Mouse (Mus musculus) embryo, embryonic 9.5 days (tissue): Measurements from ENCODE around the gene Eci1.

Experiments
- DNase-seq: peaks from one replicate; pipeline ENCODE4 v3.0.0-alpha.2; 2017; ENCODE audit errors: extremely low spot score

The Eci1 gene

GRCm38 (mm10) chr17:24473612-24474275 is 47.3 kb downstream of the Eci1 start, which contains the start of gene Bricd5:
TSS of gene Bricd5 (plus strand) at chr17:24473884.
- no peak for DNase-seq

DNA sequence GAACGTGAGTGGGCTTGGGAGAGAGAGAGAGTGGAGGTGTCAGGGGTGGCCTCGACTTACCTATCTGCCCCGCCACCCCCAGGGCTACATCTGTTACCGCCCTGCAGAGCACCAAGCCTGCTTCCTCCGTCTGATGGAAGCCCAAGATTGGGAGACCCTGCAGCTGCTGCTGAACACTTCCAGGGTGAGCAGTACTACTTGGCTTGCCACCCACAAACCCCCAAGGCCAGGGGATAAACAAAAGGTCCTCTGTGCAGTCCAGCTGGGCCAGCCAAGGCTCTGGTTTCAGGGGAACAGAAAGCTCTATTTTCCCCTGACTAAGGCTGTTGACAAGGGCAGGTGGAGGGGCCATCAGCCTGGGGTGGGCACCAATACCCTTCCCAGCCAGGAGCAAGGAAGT is 48.1 kb downstream of the Eci1 start:
- DNase-seq = no peak

DNA sequence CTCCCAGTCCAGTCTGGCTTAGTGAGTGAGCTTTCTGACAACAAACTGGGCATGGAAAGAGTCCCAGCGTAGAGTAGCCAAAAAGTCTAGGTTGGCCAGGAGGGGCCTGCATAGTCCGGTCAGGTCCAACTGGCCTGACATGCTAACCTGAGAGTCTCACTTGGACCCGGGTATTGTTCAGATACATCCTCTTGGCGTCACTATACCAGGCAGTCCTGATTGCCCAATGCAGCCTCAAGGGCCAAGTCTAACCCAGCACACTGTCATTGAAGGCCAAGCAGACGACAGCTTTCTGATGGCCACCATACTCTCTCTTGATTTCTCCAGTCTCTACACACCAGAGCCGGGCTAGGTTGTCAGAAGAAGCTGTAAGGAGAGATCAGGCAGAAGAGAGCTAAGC is 49.1 kb downstream of the Eci1 start:
- no peak for DNase-seq

GRCm38 (mm10) chr17:24476022-24476776 is 49.8 kb downstream of the Eci1 start:
- no peak for DNase-seq

DNA sequence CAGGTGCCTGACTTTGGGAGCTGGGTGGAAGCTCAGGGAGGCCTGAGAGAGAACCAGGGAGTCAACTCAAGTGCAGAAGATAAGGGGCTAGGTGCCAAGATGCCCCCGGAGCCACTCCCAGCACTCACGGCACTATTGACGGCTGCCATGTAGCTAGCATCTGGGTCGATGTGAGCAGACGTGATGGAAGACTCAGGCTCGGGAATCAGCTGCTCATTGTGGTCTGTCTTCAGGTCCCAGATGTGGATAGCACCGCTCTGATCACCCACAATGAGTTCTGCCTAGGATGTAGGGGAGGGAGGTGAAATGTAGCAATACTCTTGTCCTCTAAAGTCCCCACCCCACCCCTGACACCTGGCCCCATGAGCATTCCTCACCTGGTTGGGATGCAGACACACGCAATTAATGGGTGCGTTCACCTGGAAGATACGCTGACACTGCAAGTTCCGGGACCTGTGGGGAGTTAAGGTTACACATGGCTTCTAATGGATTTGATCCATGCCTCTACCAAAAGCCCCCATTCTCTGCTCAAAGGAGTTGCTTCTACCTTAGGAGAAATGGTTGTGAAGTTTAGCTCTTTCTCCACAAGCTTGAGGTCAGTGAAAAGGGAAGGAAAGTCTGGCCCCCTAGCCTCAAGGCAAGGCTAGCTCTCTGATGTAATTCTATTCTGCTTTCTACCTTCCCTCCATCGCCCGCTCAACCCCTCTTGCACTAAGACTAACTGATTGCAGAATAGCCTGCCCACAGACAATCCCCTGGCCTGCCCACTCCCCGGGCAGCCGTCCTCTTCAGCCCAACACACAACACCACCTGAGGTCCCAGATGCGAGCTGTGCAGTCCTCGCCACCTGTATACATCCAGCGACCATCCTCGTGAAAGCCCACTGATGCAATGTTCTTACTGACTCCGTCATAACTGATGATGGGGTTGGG is 50.9 kb downstream of the Eci1 start:
- DNase-seq = no peak

DNA sequence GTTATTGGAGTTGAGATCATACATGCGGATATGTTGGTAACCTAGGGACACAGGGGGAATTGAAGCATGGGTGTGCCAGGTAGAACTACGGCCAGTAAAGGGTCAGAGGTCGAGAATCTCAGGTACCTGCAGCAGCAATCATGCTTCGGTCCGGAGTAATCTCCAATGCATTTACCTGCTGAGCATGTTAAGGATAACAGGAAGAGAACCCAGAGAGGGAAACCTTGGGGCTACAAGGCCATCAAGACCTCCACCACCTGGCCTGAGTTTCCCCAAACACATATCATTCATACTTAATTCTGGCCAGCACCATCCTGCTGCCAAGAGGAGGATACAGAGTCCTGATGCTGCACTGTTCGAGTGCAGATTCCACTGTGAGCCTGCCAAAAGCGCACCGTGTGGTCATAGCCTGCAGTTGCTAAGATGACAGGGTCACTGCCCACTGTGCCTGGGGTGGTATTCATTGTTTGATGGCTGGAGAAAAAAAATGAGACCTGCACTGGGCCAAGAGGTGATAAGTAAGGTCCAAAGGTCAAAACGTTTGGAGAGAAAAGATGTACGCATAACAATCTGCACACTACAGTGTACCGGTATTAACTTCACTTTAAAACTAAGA is 51.7 kb downstream of the Eci1 start:
- no peak for DNase-seq

DNA sequence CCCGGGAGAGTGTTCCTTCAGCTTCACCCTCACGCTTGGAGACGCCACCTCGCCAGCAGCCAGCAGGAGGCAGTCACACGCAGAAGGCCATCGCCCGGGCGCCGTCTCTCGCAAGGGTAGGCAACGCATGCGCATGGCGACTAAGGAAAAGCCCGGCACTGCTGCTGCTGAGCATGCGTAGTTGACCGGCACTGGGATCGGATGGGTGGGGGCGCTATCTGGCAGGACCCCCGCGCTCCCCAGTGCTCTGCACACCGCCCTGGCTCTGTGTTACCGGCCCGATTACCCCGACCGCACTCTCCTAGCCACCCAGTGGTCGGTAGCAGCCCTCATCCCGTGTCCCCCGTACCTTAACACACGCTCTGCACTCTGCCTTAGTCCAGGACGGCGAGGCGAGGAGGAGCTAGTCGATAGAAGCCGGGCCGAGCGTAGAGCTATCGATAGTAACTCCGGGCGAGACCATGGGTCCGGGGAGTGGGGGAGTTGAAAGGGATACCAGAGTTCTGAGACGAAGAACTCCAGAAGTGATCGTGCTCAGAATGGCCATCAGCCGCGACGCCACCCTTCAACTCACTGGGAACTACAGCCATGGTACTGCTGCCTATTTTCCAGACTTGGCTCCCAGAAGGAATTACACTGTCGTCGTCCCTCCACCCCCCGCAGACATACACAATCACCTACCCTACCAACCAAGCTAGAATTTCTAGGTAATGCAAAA is 52.4 kb downstream of the Eci1 start, which contains the start of gene Mlst8:
Gene Mlst8 (minus strand): TSS at position 416 of the 718 bp plus-strand sequence.
- DNase-seq = peak; percentile 98

- no peak for DNase-seq
These were observed 53.0 kb downstream of the Eci1 start for GRCm38 (mm10) chr17:24479431-24479830.

DNA sequence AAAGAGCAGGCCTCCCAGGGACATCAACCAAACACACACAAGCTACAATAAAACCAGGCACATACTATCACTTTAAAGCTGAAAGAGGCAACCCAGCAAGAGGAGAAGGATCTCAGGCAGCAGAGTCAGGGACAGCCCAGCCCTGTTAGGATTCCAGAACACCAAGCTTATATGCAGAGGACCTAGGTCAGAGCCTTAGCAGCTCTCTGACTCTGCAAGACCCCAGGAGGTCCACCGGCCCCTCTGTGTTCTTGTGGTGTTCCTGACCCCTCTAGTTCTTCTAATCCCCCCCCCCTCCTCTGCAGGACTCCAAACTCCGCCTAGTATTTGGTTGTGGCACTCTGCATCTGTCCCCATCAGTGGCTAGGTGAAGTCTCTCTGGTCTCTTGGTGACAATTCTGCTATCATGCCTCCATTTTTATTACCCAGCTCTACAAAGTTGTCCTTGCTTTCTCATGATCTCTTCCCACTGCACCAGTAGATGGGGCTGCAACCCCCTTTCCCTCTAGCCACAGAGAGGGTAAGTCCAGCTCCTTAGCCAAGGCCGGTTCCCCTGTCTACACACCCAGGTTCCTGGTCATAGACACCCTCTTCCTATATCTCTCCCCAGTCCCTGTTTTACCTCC is 53.9 kb downstream of the Eci1 start:
- no peak for DNase-seq

DNA sequence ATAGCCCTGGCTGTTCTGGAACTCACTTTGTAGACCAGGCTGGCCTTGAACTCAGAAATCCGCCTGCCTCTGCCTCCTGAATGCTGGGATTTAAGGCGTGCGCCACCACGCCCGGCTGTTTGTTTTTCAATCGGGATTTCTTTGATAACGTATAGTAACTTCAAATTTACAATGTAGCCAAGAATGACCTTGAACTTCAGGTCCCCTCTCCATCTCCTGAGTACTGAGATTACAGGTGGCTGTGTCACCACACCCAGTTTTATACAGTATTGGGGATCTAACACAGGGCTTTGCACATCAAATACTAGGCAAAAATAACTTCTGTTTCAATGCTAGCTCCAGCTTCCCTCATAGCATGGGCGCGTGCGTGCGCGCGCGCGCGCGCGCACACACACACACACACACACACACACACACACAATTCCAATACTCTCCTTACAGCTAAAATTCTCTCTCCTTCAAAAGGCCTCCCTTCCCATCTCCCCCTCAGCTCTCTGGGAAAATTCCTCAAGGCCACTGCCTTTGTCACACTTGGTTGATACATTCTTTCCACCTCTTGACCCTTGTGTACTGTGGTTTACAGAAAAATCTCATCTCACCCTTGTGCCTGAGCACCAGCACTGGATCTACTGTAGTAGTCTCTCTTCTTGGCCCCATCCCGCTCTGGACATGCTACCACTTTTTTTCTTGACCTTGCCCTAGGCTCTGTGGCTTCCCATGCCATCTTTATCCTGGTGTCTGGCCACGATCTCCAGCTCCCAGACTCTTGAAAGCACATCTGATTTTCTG is 54.8 kb downstream of the Eci1 start:
- no peak for DNase-seq

DNA sequence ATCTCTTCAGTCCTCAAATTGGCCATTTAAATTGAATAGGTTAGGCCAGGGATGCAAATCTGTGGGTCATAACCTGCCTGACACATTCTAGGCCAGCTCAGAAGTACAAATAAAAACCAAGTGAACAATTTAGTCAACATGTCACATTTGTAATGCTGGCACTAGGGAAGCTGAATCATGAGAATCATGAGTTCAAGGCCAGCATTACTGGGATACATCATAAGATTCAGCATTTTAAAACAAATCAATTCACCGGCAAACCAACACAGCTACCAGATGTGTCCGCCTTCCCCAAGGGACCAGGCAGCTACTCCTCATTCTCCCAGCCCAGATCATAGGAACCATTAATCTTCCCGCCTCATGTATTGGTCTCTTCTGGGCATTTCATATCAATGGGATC is 57.1 kb downstream of the Eci1 start:
- no peak for DNase-seq

DNA sequence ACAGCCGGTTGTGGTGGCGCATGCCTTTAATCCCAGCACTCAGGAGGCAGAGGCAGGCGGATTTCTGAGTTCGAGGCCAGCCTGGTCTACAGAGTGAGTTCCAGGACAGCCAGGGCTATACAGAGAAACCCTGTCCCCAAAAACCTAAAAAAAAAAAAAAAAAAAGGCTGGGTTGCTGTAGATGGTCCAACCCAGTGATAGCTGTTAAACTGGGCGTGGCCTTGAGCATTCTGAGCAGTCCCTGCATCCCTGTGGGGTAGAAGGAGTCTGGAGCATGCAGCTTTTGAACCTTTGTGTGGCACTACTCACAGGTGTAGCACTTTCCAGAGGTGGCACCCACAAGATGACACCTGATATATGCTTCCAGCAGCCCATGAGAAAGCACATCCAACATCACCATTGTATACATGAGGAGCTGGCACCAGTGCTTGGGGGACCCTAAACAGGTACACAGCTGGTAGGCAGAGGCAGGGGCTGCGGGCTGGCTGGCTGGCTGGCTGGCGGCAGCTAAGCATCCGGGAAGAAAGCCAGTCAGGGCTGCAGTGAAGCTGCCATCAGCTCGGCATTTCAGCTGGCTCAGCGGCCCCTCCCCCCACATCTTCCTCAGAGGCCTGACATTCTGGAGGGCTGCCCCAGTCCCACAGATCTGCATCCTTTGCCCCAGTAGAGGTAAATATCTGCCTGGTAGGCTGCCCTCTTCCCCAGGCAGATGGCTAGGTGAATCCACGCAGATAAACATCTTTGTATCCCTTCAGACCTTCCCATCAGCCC is 58.8 kb downstream of the Eci1 start:
- DNase-seq = no peak

GRCm38 (mm10) chr17:24488186-24488661 is 61.8 kb downstream of the Eci1 start, which contains the start of gene Caskin1:
TSS of gene Caskin1 (plus strand) at chr17:24488601.
- DNase-seq = no peak

- DNase-seq = peak; percentile 60
These were observed 62.3 kb downstream of the Eci1 start for GRCm38 (mm10) chr17:24488662-24489264.
